Mouse (Mus musculus) heart, adult 18-20 months (tissue): ENCODE measurements at regions not wholly inside any gene's neighbourhood (a gene's known extent, or its start where the extent isn't known, plus 50 kb on each side); places are given as distances from the start of the nearest gene placed in this dataset.

Experiments
- DNase-seq, 2 experiments: peaks; one replicate each; pipeline ENCODE4 v3.0.0; 2021 to 2022; ENCODE audit warnings: mixed read lengths in 1 of 2

- DNase-seq, result no peak
Observed at GRCm38 (mm10) chr15:25305801-25306200, 107.8 kb downstream of the Basp1 start.

DNA sequence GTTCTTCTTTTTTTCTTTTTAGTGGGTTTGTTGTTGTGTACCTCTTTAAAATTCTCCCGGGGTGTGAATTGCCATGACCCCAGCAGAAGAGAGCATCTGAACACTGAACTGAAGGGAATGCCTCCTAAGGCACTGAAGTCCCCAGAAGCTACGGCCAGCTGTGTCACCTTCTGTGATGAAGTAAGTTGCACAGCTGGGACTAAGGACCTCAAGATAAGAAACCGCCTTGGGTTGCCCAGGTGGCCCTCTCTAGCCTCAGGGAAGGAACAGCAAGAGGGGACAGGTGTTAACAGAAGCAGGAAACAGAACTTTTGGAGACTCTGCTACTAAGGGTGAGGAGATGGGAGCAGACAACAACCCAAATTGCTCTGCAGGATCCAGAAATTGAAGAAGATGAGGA, 110.2 kb downstream of the Basp1 start:
- DNase-seq, result no peak

- peak; percentile 26 to 58 for DNase-seq
Observed at GRCm38 (mm10) chr15:25302671-25303294, 110.8 kb downstream of the Basp1 start.

DNA sequence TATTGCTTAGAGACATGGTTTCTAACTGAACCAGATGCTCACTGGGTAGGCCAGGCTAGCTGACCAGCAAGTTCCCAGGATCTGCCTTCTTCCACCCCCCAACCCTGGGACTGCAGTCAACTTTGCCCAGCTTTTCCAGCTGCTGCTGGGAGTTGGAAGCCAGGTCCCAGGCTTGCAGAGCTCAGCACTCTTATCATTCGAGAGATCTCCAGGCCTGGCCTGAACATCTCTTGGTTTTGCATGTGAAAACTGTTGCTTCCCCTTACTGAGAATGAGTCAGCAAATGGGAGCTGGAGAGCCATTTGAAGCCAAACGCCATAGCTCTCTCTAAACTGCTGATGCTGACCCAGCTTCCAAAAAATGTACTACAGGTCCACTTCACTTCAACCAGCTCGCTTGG, 111.8 kb downstream of the Basp1 start:
- DNase-seq, result peak; percentile 13 to 29

GRCm38 (mm10) chr15:25297278-25297677, 116.3 kb downstream of the Basp1 start:
- DNase-seq, result no peak

GRCm38 (mm10) chr15:25296714-25297113, 116.8 kb downstream of the Basp1 start:
- no peak for DNase-seq

DNA sequence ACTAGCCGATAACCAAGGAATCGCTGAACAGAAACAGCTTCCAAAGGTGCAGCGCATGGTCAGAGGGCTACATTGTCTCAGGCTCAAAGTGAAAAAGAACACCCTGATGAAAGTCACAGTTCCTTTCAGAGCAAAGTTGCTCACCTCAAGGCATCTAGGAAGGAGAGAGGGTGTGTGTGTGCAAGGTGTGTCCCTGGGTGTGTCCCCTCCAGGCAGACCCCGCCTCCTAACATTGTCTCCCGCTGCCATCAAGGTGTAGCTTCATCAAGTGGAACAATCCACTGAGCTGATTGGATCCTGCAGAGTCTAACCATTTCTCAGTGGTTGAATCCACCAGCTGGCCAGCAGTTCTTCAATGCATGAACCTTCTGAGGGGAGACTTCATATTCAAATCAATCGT, 117.8 kb downstream of the Basp1 start:
- no peak for DNase-seq

DNA sequence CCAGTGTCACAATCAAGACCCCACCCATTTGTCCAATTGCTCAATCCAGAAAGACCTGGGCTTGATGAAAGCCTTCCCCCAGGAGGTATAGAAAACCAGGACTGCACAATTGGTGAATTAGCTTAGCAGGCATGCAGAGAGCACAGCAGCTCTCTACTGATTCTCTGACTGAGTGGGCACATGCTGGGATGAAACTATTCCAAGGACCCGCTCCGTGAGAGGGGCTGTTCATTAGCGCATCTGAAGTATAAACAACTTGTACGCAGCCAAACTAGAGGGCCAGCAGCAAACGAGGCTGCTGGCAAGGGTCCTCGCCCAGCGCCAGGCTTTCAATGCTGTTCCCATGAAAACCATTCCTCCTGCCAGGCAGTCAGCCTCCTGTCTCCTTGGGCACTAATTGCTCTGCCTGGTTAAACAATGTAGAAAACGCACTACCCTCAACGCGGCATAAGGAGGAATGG, 122.3 kb downstream of the Basp1 start:
- no peak for DNase-seq

- DNase-seq, result peak in 1 of 2 experiments; percentile 14
Observed at GRCm38 (mm10) chr15:25287850-25288249, 125.7 kb downstream of the Basp1 start.

- no peak for DNase-seq
Observed at GRCm38 (mm10) chr15:25284354-25285199, 129.0 kb downstream of the Basp1 start.

DNA sequence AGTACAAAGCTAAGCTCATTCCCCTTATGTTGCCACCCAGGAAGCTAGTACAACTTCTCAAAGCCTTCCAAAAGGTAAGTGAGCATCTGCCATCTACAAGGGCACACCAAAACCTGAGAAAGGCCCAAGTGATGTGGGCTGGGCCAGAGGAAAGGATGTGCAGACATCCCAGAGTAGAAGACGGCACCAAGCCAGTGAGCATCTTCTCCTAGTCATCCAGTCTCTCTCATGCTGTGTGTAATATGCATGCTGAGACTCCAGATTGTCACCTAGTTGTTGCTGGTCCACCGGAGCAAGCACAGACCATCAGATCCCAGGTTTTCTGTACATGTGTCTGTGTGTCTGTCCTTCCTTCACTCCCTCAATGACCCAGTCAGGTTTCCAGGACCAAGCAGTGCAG, 129.9 kb downstream of the Basp1 start:
- DNase-seq, result no peak

DNA sequence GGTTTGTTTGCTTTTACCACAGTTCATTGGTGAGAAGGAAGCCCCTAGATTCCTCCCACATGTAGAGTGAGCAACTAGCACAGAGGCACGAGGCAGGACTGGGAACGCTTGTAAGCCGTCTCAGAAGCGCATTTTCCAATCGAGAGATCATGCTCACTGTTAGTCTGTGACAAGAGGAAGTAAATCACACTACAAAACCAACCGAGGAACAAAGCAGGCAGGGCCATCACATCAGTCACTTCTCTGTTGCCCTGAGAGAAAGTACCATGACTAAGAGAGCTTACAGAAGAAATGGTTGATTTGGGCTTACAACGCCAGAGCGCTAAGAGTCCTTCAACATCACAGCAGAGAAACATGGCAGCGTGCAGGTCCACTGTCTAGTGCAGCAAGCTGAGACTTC, 131.2 kb downstream of the Basp1 start:
- DNase-seq, result peak in 1 of 2 experiments; percentile 12

DNA sequence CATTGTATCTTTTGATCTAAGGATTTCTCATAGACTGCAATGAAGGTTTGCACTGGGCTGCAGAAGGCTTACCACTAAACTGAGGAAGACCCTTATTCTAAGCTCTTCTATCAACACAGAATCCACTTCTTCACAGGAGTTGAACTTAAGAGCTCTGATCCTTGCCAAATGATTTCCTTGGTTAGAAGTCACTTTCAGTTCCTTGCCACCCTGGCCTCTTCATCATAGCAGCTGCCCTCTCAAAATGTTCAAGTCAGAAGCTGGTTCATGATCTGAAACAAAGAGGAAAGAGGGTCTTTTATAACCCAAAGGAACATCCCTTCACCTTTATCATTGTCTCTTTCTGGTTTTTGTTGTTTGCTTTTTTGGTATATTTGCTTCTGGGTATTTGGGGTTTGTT, 131.6 kb downstream of the Basp1 start:
- no peak for DNase-seq

GRCm38 (mm10) chr15:25278317-25279156, 135.0 kb downstream of the Basp1 start:
- no peak for DNase-seq

- no peak for DNase-seq
Observed at GRCm38 (mm10) chr15:25276227-25276626, 137.3 kb downstream of the Basp1 start.

DNA sequence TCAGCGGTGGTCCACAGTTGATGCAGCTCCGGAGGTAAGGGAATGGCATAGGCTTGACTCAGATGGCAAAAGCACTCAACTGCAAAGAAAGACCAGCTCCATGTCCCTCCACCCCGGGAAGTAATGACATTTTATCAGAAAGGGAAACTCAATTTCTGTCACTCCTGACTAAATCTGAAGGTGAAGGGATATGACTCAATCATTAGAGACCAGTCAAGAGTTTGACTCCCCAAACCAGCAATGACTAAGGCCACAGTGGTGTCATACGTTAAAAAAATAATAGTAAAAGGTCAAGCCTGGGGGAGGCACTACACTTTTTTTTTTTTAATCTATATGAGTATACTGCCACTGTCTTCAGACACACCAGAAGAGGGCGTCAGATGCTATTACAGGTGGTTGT, 141.7 kb downstream of the Basp1 start:
- DNase-seq, result no peak

GRCm38 (mm10) chr15:25270349-25270748, 143.2 kb downstream of the Basp1 start:
- no peak for DNase-seq

GRCm38 (mm10) chr15:25269345-25269996, 144.1 kb downstream of the Basp1 start:
- peak; percentile 18 to 47 for DNase-seq

GRCm38 (mm10) chr15:25268436-25268835, 145.1 kb downstream of the Basp1 start:
- no peak for DNase-seq

DNA sequence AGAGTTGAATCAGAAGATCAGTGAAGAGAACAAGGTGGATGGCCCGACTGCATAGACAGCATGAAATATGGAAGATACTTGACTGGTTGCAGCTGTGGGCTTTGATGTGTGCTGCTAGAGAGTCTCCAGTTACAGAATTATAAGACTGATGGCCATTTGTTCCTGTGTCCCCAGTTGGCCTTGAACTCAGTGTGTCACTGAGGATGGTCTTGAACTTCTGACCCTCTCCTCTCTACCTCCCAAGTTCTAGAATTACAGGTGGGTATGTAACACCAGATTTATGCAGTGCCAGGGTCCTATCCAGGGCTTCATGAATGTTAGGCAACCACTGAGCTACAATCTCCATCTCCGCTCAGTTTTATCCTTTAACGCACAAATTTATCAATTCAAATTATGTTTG, 146.1 kb downstream of the Basp1 start:
- no peak for DNase-seq

DNA sequence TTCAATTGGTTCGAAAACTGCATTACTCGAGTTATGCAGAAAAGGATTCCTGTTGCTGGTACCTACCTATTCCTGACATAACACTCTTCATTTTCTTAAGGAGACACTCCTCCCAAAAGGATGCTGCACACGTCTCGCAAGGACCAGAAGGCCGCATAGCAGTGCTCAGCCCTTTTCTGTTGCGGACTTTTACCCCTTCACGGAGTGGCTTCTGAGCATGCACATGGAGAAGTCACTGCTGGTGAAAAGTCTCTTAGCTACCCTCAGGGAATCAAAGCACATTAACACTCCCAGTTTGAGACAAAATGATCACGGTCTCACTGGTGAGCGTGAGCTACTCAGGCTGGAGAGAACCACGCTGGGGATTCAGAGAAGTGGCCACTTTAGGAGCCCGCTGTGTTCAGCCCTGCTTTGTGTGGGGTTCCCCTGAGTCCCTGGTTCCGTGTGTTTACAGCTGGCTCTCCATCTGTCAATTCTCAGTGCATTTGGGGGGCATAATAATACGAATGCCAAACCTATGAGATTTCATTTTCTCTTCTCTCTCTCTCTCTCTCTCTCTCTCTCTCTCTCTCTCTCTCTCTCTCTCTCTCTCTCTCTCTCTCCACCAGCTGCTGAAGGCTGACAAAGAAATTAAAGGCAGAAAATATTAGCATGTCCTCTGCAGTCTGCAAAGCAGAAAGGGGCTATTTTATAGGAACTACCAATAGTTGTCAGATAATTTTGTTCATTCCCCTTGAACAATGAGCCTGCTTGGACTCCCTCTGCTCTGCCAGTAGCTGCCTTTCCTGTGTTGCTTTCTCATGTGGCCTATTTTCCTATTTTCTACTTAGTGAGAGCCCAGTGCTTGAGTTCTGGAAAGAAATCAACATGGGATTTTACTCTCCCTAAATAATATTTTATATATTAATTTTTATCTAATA, 160.7 kb downstream of the Basp1 start:
- DNase-seq, result no peak
